Mouse (Mus musculus): ENCODE results near the gene Tnni3k.

- no peak for TF ChIP-seq CTCF (conservative IDR thresholded peaks at IDR 0.05; ENCODE audit: insufficient read depth, insufficient read length, low read depth, low read length)
- TF ChIP-seq POLR2A (IDR thresholded peaks at IDR 0.05; ENCODE audit: low read depth, low read length): no peak
These were observed 312.3 kb downstream of the Tnni3k start for GRCm38 (mm10) chr3:154742927-154743326.
